Mouse (Mus musculus) ovary, postnatal 10 days (tissue): ENCODE results near the gene Rnase2b.
"Not testable (repeated sequence)": the region's sequence is repeated elsewhere in the genome, so short reads cannot be mapped to it uniquely, and the experiment has no call there.

Experiments used
- DNase-seq: peaks from one replicate; pipeline ENCODE4 v3.0.0; 2022; ENCODE audit warnings: low spot score

The Rnase2b gene

DNA sequence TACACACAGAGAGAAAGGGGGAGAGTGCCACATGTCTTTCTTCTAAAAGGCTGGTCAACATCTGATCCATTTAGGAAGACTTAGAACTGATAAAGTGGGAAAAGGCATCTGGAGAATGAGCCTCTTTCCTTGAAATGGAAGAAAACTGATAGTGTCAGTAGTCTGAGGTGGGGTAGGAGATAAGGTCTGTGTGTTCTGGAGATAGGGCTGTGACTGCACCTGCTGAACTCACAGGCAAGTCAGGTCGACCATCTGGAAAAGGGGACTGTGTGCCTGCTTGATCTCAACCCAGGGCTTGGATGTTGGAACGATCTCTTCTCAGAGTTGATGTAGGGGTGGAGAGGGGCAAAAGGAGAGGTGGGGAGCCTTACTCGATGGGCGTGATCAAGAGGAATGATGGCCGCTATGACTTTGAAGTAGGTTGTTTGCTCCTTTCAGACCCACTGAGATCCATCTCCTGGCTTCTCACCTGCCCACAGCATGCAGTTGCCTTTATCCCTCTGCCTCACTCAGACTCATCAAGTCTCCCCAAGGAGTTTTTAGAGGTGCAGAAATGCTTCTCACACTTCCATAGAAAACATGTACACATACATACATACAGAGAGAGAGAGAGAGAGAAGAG, 9.7 kb upstream of the Rnase2b start:
- DNase-seq: no peak

- DNase-seq: no peak
Measured at GRCm38 (mm10) chr14:51156056-51156735, 5.9 kb upstream of the Rnase2b start.

DNA sequence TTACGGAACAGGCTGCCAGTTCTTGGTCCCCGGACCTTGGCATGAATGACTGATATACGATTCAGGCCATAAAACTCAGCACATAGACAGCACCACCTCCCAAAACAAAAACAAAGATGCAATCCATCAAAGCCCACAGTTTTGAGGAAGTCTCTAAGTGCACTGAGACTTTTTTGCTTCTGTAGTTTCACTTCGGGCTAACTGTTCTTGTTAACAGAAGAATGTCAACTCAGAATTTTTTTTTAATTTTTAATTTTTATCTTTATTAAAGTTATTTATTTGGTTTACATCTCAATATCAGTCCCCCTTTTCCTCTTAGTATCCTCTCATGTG, 5.4 kb upstream of the Rnase2b start:
- no peak for DNase-seq

DNA sequence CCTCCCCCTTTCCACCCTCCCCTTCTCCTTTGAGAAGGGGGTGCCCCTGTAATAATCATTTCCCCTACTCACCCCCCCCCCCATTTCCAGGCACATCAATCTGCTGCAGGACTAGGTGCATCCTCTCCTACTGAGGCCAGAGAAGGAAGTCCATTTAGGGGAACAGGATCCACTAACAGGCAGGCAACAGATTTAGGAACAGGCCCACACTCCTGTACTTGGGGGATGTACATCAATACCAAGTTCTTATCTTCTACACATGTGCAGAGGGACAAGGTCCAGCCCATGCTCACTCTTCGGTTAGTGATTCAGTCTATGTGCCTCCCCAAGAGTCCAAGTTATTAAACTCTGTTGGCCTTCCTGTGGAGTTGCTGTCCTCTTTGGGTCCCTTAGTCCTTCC, 5.0 kb upstream of the Rnase2b start:
- DNase-seq: no peak

DNA sequence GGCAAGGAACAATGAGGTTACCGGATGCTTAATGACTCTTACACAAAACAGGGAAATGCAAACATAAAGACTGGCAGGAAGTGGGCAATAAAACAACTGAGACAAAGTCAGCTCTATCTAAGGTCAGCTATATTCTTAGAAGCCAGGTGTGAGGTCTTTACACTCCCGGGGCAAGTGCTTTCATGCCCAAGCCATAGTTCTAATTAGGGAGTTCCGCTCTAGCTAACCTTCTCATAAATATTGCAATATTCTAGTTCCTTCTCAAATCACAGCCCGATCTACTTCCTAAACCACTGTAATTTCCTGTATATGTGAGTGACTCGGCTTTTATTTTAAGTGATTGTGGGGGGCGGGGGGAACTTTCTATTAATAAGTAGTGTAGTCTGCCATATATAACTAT, 1.3 kb downstream of the Rnase2b start:
- not testable (repeated sequence) for DNase-seq

DNA sequence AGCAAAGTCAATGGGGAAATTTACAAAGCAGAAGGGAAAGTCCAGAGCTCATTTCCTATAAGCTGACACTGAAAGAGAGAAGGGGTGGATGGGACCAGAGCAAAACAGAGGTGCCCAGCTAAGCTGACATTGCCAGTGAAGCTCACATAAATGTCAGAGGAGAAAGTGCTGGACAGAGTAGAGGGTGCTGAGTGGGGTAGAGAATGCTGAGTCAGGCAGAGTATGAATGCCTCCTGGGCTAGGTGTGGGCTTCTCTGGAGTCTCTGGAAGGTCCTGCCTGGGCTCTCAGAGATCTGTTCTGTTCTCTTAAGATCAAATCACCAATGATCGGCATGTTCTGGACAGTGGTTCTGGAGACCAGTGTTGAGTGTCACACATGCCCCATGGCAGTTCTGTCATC, 3.4 kb downstream of the Rnase2b start:
- DNase-seq: no peak

DNA sequence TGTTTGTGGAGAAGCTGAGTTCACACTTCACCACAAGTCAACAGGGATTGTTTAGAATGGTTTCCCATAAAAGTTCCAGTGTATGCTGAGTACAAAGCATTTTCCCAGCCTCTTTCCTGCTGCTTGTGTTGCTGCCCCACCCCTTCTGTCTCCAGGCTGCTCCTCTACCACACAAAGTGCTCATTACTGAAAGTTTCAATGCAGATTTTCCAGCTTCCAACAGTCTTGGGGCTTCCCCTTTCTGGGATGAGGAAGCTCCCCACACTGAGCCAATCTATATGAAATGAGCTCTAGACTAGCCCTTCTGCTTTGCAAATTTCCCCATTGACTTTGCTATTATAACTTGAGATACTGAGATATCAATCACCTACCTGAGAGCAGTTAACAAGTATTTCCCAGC, 4.0 kb downstream of the Rnase2b start:
- DNase-seq: no peak

GRCm38 (mm10) chr14:51172095-51172865, 10.2 kb downstream of the Rnase2b start:
- not testable (repeated sequence) for DNase-seq

- not testable (repeated sequence) for DNase-seq
Measured at GRCm38 (mm10) chr14:51172947-51173346, 10.9 kb downstream of the Rnase2b start.

GRCm38 (mm10) chr14:51173843-51174242, 11.8 kb downstream of the Rnase2b start:
- no peak for DNase-seq

GRCm38 (mm10) chr14:51181051-51181450, 19.0 kb downstream of the Rnase2b start:
- not testable (repeated sequence) for DNase-seq

DNA sequence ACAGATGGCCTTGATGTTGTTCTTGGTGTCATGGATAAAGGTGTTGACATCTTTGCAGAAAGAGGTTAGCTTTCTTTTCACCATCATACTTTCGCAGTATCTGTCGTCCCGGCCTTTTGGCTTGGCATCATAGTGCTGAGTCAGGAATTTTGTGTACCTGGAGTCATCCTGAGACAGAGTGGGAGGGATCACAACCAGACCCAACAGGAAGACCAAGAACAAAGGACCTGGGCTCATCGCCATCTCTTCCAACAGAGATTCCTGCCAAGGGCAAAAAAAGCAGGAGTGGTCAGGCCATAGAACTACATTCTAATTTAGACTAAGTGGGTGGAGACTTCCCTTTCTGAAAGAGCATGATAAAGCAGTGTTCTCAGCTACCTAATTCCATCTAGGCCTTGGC, 33.6 kb downstream of the Rnase2b start:
- DNase-seq: no peak

DNA sequence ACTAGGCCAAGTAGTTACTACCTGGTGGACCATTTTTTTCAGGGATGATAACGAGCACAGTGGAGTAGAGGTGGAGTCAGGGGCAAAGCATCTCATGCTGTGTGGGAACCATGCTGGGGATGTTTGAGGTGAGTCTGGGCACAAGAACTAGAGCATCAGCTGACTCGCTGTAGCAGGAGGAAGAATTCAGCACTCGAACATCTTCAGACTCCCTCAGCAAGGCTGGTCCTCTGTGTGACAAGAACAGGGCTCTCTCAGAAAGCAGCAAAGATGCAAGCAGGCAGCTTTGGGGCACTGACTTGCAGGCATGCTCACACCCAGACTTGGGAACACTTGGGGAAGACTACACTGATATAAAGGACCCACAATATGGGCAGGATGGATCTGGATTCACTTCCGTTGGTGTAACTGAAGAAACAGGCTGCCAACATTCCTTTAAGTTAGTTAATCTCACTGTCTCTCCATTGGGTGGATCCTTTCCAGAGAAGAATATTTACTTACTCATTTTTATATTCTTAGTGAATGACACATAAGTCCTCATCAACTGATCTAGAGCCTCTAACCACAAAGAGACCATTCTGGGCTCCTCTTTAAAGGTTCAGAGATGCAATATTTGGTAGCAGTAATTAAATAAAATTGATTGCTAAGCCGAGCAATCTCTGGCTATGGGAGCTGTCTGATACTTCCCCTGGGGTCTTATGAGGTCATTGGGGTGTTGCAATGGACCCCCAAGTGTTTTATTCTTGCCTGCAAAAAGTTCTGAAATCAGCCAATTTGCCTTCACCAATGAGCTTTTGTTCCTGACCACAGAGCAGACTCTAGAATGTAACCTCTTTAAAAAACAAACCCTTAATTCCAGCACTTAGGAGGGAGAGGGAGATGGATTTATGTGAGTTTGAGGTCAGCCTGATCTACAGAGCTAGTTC, 37.3 kb downstream of the Rnase2b start, which contains the start of gene Ang2:
Gene Ang2 (minus strand): TSS at position 51 of the 926 bp plus-strand sequence.
- no peak for DNase-seq

DNA sequence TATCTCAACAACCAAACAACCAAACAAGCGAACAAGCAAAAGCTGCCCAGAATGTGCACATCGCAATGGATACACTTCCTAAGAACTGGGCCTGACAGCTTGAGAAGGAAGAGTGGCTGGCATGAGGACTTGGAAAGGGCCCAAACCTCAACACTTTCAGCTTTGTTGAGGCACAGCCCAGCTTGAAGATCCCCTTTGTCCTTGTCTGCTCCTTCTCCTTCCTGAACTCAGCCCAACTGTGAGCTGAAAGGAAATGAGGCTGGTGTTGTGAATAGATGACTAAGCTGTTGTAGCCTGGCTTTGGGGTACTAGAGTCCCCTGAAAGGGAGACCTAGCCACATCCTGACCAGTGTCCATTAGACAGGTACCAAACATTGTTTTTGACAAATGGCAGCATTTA, 38.0 kb downstream of the Rnase2b start:
- DNase-seq: no peak

DNA sequence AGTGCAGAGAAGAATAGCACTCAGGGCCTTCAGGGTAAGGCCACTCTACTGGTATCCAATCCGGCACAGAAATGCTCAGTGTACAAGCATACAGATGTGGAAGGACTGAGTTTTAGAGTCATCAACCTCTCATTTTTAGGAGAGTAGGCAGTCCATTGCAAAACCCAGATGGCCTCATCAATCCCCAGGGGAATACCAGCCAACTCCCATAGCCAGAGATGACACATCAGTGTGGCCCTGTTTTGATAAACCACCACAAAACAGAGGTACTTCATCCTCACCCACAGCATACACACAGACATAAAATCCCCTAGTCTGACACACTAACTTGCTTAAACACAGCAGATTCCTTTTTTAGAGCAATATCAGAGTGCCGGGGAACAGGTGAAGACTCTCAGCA, 38.4 kb downstream of the Rnase2b start:
- no peak for DNase-seq

GRCm38 (mm10) chr14:51203115-51203514, 41.1 kb downstream of the Rnase2b start, which contains the start of gene Ear14:
Ear14 (plus strand) TSS chr14:51203391.
- no peak for DNase-seq
